Mouse (Mus musculus) cortical plate, adult 2 months (tissue): ENCODE results near the gene Bcas3. TPM values are rescaled to one million over a fixed set of nuclear protein-coding genes. Genes with fewer than 3 reads are reported as not detected.
A peak's percentile ranks its signal among the peaks of the same experiment; 100 is the strongest.

Experiments used
- H3K27ac ChIP-seq: fragments of 200-500 bp; 2 replicates; pipeline ENCODE4 v1.5.1; 2012; ENCODE audit warnings: low read length, control low read depth, inconsistent platforms; ENCODE audit not compliant: insufficient read depth
- H3K4me1 ChIP-seq: fragments of 200-500 bp; 2 replicates; pipeline ENCODE4 v1.6.1; 2011; ENCODE audit warnings: low read length; ENCODE audit not compliant: control insufficient read depth, insufficient read depth
- H3K4me3 ChIP-seq: fragments of 200-500 bp; 2 replicates; pipeline ENCODE4 v1.5.1; 2011; ENCODE audit warnings: mild to moderate bottlenecking, low read length, control low read depth; ENCODE audit not compliant: insufficient read depth
- CTCF ChIP-seq: fragments of 200-500 bp; IDR thresholded peaks from 2 replicates; pipeline ENCODE4 v1.5.1; 2011; ENCODE audit warnings: mild to moderate bottlenecking, control low read depth, low read length; ENCODE audit not compliant: insufficient read depth; ENCODE audit errors: extremely low read depth
- POLR2A ChIP-seq: fragments of 200-500 bp; IDR thresholded peaks from 2 replicates; pipeline ENCODE4 v1.6.1; 2011; ENCODE audit warnings: mild to moderate bottlenecking, low read length, control low read depth; ENCODE audit not compliant: insufficient read depth; ENCODE audit errors: extremely low read depth
- polyA plus RNA-seq: library from polyadenylated mRNA; depleted of rRNA; stranded (reverse); fragments of >200 nt; gene quantifications from 2 replicates; pipeline ENCODE4 v1.2.3, GENCODE M21; 2012

The Bcas3 gene
- polyA plus RNA-seq, 1 experiment: 47.1 TPM

DNA sequence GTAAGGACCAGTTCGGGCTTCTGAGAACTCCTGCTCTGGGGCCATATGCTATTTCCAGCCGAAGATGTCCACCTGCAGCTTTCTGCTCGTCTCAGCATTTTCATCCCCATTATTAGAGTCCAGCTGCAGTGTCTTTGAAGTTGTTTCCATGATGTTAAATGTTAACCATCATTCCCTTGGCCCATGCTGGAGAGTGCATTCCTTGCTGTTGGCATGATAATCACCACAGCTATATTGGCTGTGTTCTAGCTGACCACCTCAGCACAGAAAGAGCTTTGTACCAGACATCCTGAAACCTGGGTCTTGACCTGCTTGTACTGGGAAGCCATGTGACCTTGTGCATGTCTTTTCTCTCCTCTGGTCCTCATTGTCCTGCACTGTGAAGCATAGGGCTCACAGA, 410.7 kb downstream of the Bcas3 start:
- Histone ChIP-seq H3K4me3 (no peak overlapping the region), H3K4me1 (peaks cover 8% of the 10 kb centered on the region)
- TF ChIP-seq POLR2A: no peak
- no peak for TF ChIP-seq CTCF

DNA sequence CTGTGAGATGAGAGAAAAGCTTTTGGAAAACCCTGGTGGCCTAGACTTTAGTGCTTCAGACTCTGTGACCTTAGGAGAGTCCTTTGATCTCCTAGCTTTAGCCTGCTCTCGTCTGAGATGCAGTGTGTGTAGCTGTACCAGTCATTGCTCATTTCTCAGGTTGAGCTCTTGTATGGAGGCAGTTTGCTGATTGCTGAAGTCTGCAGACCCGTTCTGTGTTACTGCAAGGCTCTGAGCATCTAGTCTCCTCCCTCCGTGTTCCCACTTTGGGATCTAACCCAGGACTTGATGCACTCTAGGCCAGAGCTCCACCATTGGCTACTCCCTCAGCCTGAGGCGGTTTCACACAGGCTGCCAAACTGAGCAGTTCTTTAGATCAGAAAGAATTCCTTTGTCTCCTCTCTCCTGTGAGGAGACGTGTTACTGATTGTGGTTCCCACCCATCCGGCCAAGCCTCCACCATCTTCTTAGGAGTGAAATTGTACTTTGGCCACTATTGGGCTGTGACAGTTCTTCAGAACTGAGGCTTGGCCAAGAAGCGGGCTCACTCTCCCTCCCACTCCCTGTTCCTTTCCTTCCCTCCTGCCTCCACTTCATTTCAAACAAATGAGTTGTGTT, 413.2 kb downstream of the Bcas3 start:
- no peak overlapping the region for H3K27ac ChIP-seq
- peaks cover 7% of the 10 kb centered on the region for H3K4me1 ChIP-seq
- TF ChIP-seq POLR2A (no peak), CTCF (no peak)
- H3K4me3 ChIP-seq: no peak overlapping the region

More for the DNA sequence above, 410.7 kb downstream of the Bcas3 start:
- no peak overlapping the region for H3K27ac ChIP-seq

- H3K4me3 ChIP-seq: no peak overlapping the region
- no peak for TF ChIP-seq POLR2A
- no peak for TF ChIP-seq CTCF
- H3K27ac ChIP-seq: no peak overlapping the region
- peaks cover 5% of the 10 kb centered on the region for H3K4me1 ChIP-seq
These were observed 413.8 kb downstream of the Bcas3 start for GRCm38 (mm10) chr11:85766811-85767210.

DNA sequence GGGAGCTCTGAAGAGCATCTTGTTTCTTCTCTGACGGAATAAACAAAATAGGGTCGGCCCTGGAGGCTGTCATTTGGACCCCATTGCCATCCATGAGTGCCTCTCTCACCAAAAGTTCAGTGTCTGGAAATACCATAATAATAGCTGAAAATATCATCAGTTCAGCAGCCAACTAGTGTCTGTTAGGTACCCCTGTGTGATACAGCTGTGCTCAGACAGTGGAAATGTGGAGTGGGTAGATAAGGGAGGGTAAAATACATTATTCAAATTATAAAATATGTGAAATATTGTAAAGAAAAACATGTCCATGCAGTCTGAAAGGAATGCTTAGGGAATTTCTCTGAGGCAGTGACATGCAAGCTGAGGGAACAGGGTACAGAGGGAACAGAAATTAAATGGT, 416.8 kb downstream of the Bcas3 start:
- TF ChIP-seq CTCF: no peak
- no peak for TF ChIP-seq POLR2A
- Histone ChIP-seq H3K4me3 (no peak overlapping the region), H3K27ac (no peak overlapping the region), H3K4me1 (peaks cover 4% of the 10 kb centered on the region)

DNA sequence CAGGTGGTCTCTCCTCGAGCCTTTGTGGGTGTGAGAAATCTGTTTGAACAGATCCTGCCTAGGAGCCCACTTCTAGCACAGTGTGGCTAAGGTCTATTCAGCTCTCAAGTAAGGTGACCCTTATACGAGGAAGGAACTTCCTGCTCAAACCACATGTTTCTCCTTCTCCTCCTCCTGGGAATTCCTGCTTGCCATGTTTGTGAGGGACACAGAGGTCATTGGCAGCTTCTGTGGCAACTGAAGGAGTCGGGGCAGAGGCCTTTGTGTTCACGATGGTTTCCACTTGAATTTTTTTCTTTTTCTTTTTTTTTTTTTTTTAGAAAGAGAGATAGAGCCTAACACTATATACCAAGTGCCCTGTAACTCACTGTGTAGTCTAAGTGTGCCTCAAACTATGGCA, 420.4 kb downstream of the Bcas3 start:
- Histone ChIP-seq H3K4me3 (no peak overlapping the region), H3K4me1 (no peaks in the 10 kb centered on the region), H3K27ac (no peak overlapping the region)
- TF ChIP-seq CTCF (no peak), POLR2A (no peak)

DNA sequence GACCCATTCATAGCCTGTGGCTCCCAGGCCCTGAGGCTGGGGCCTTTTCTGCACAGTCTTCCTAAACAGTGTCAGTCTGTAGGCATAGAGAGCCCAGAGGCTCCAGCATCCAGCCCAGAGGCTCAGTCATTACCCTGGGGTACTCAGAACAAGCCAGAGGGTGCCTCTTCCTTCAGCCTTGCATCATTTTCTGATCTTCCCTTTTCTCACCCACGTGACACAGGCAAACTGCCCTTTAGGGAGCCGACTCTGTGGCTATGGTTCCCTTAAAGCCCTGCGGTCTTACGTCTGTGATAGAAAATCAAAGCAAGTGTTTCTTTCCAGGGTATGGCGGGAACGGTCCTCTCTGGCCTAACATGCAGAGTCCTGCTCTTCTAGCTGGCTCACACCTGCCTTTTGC, 421.7 kb downstream of the Bcas3 start:
- Histone ChIP-seq H3K27ac (no peak overlapping the region), H3K4me1 (no peaks in the 10 kb centered on the region), H3K4me3 (no peak overlapping the region)
- TF ChIP-seq POLR2A: no peak
- TF ChIP-seq CTCF: no peak

GRCm38 (mm10) chr11:85775492-85775891, 422.5 kb downstream of the Bcas3 start:
- TF ChIP-seq CTCF (no peak), POLR2A (no peak)
- no peaks in the 10 kb centered on the region for H3K4me1 ChIP-seq
- H3K4me3 ChIP-seq: no peak overlapping the region
- H3K27ac ChIP-seq: no peak overlapping the region

GRCm38 (mm10) chr11:85776861-85777360, 423.9 kb downstream of the Bcas3 start:
- TF ChIP-seq POLR2A (no peak), CTCF (no peak)
- H3K4me1 ChIP-seq: no peaks in the 10 kb centered on the region
- no peak overlapping the region for H3K27ac ChIP-seq
- no peak overlapping the region for H3K4me3 ChIP-seq

DNA sequence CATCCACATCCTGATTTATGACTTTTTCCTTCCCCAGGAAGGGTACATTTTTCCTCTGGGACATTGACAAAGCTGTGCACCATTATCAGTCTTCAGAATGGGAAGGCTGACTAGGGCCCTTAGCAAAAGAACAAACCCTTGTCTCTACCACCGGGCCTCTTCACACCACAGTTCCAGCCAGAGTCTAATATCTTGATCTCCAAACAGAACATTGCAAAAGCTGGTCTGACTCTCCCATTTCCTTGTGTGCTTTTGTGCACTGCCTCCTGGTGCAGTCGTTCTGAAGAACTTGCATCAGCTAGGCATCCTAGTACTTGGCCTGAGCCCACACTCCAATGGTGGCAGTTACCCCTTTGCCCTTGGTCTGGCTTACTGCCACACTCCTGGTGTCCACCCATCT, 425.0 kb downstream of the Bcas3 start:
- Histone ChIP-seq H3K27ac (no peak overlapping the region), H3K4me1 (no peaks in the 10 kb centered on the region), H3K4me3 (no peak overlapping the region)
- TF ChIP-seq CTCF: no peak
- no peak for TF ChIP-seq POLR2A

GRCm38 (mm10) chr11:85780303-85780702, 427.3 kb downstream of the Bcas3 start:
- Histone ChIP-seq H3K4me3 (no peak overlapping the region), H3K27ac (no peak overlapping the region), H3K4me1 (no peaks in the 10 kb centered on the region)
- TF ChIP-seq POLR2A: no peak
- TF ChIP-seq CTCF: no peak

GRCm38 (mm10) chr11:85786113-85786718, 433.2 kb downstream of the Bcas3 start:
- H3K27ac ChIP-seq: no peak overlapping the region
- no peaks in the 10 kb centered on the region for H3K4me1 ChIP-seq
- TF ChIP-seq POLR2A (no peak), CTCF (peak; percentile 9; the same call in 1 of the 2 replicates)
- no peak overlapping the region for H3K4me3 ChIP-seq
